Comparison of ENCODE assay signal across 11 mouse cellular contexts in genomic region chr10:84530388-84530787, GRCm38 (mm10). TPM values are rescaled to one million over a fixed set of nuclear protein-coding genes. Genes with fewer than 3 reads are reported as not detected.
DNase-seq lines count a peak whose midpoint lies in the region; ATAC-seq and TF ChIP-seq lines count a peak whose summit lies in the region.
"Had no signal": no experiment of that assay in that cellular context is flagged by ENCODE, and none has a peak within 500 bp of the region (broad histone marks: within the 10 kb centered on the region; RNA-seq: fewer than 3 reads in every experiment).

No protein-coding gene starts in this region.

- H3K36me3 ChIP-seq in lung, embryonic 16.5 days (ENCODE audit: control insufficient read depth, insufficient read depth, low read length) = peaks cover 21% of the 10 kb centered on the region
- peaks cover 50% of the 10 kb centered on the region for H3K36me3 ChIP-seq in limb, embryonic 13.5 days
- peaks cover 15% of the 10 kb centered on the region for H3K36me3 ChIP-seq in stomach, postnatal 0 days (ENCODE audit: control insufficient read depth, insufficient read depth, low read length)

- no peak for TF ChIP-seq CTCF in stomach, postnatal 0 days (IDR thresholded peaks at IDR 0.05; ENCODE audit: low read depth)

- H3K27me3 ChIP-seq in lung, embryonic 16.5 days (ENCODE audit: control insufficient read depth, insufficient read depth, low read depth, low read length) = no peaks in the 10 kb centered on the region
- no peaks in the 10 kb centered on the region for H3K27me3 ChIP-seq in limb, embryonic 13.5 days
- no peaks in the 10 kb centered on the region for H3K27me3 ChIP-seq in stomach, postnatal 0 days (ENCODE audit: control insufficient read depth, insufficient read depth, low read length)

- ATAC-seq in lung, embryonic 16.5 days (ENCODE audit: low read depth) = no peak
- no peak for ATAC-seq in limb, embryonic 13.5 days (ENCODE audit: low FRiP score, low read depth)
- peak; percentile 27; the same call in 1 of the 2 replicates for ATAC-seq in stomach, postnatal 0 days (ENCODE audit: low FRiP score, low TSS enrichment)
- no peak for ATAC-seq in frontal cortex, adult (ENCODE audit: low TSS enrichment)

- H3K4me3 ChIP-seq in lung, embryonic 16.5 days (ENCODE audit: low read length) = no peak overlapping the region
- H3K4me3 ChIP-seq in limb, embryonic 13.5 days = peak overlapping the region; percentile 97
- H3K4me3 ChIP-seq in stomach, postnatal 0 days (ENCODE audit: low read depth, low read length) = no peak overlapping the region
- H3K4me3 ChIP-seq: megakaryocyte, embryonic 14.5 days had no signal

- no peak overlapping the region for H3K27ac ChIP-seq in lung, embryonic 16.5 days (ENCODE audit: low read length)
- H3K27ac ChIP-seq in limb, embryonic 13.5 days = no peak overlapping the region
- peak overlapping the region; percentile 1 for H3K27ac ChIP-seq in stomach, postnatal 0 days (replicated peaks)

- peak overlapping the region; percentile 29; the same call in 1 of the 2 replicates for H3K9ac ChIP-seq in lung, embryonic 16.5 days (ENCODE audit: low read length)
- H3K9ac ChIP-seq in limb, embryonic 13.5 days = peak overlapping the region; percentile 97; the same call in 1 of the 2 replicates
- 0 out of 2 replicates have a peak overlapping the region, but pooled peaks have one; percentile 27 for H3K9ac ChIP-seq in stomach, postnatal 0 days (ENCODE audit: low read length)

- no peaks in the 10 kb centered on the region for H3K9me3 ChIP-seq in lung, embryonic 16.5 days (ENCODE audit: control insufficient read depth, low read length)
- no peaks in the 10 kb centered on the region for H3K9me3 ChIP-seq in limb, embryonic 13.5 days
- H3K9me3 ChIP-seq in stomach, postnatal 0 days (ENCODE audit: control insufficient read depth, low read length) = no peaks in the 10 kb centered on the region

- H3K4me2 ChIP-seq in lung, embryonic 16.5 days (ENCODE audit: low read depth, low read length) = peak overlapping the region; percentile 82
- peak overlapping the region; percentile 81 for H3K4me2 ChIP-seq in limb, embryonic 13.5 days (replicated peaks)
- H3K4me2 ChIP-seq in stomach, postnatal 0 days (replicated peaks; ENCODE audit: low read depth) = peak overlapping the region; percentile 30; the same call in 1 of the 2 replicates

- WGBS in lung, embryonic 16.5 days = 69% methylated on average over 8 of the region's 8 CpGs
- 90% methylated on average over 8 of the region's 8 CpGs for WGBS in limb, embryonic 13.5 days
- 53% methylated on average over 8 of the region's 8 CpGs for WGBS in stomach, postnatal 0 days

- TF ChIP-seq EP300 in stomach, postnatal 0 days (optimal IDR thresholded peaks at IDR 0.05) = no peak

- DNase-seq in cerebellum, adult 9-10 months = peak; percentile 29
- no peak for DNase-seq in cerebellum, postnatal 14 days
- DNase-seq in lung, postnatal 36 days = no peak
- no peak for DNase-seq in stomach, postnatal 0 days (ENCODE audit: low spot score)
- DNase-seq in testis, postnatal 14 days (ENCODE audit: low spot score) = no peak
- DNase-seq: cerebellum, adult 11 months; right cerebral cortex, postnatal 14 days had no signal

- peaks cover 26% of the 10 kb centered on the region for H3K4me1 ChIP-seq in lung, embryonic 16.5 days (replicated peaks; ENCODE audit: control insufficient read depth, insufficient read depth, low read length)
- peaks cover 42% of the 10 kb centered on the region for H3K4me1 ChIP-seq in limb, embryonic 13.5 days
- H3K4me1 ChIP-seq in stomach, postnatal 0 days (replicated peaks; ENCODE audit: control insufficient read depth, insufficient read depth) = peaks cover 15% of the 10 kb centered on the region

RNA-seq across cellular contexts. Expression of gene Ckap4, which starts 3.5 kb away (rescaled TPM):
- 48.5 and 88.0 TPM in 2 replicates for polyA plus RNA-seq in lung, embryonic 16.5 days (2015; fragmentation: Nextera tagmentation; extraction: Ambion mirVana)
- 117 and 120 TPM in 2 replicates for polyA plus RNA-seq in limb, embryonic 13.5 days (2015; fragmentation: Nextera tagmentation; extraction: Ambion mirVana)
- 55.7 and 59.2 TPM in 2 replicates for polyA plus RNA-seq in stomach, postnatal 0 days (2015; fragmentation: Nextera tagmentation; extraction: Ambion mirVana)

RNA-seq across cellular contexts. Expression of gene Tcp11l2, which starts 46.0 kb away (rescaled TPM):
- polyA plus RNA-seq in lung, embryonic 16.5 days (2015; fragmentation: Nextera tagmentation; extraction: Ambion mirVana) = 41.5 and 50.2 TPM in 2 replicates
- polyA plus RNA-seq in limb, embryonic 13.5 days (2015; fragmentation: Nextera tagmentation; extraction: Ambion mirVana) = 21.6 and 23.0 TPM in 2 replicates
- 16.3 and 19.5 TPM in 2 replicates for polyA plus RNA-seq in stomach, postnatal 0 days (2015; fragmentation: Nextera tagmentation; extraction: Ambion mirVana)

Comparison
In these comparisons a context has a peak if more than half of its experiments do, and no peak if none do; other contexts are left out.
1. H3K4me2 ChIP-seq: peak in every context shown above with its lines; median percentile 82 in lung, embryonic 16.5 days; 81 in limb, embryonic 13.5 days; 30 in stomach, postnatal 0 days.
2. H3K9ac ChIP-seq: peak in every context shown above with its lines; median percentile 97 in limb, embryonic 13.5 days; 29 in lung, embryonic 16.5 days; 27 in stomach, postnatal 0 days.